Mouse (Mus musculus): ENCODE data around the gene Fbxw4. TPM values are rescaled to one million over a fixed set of nuclear protein-coding genes. Genes with fewer than 3 reads are reported as not detected.

The Fbxw4 gene
- polyA plus RNA-seq, 2 experiments, result 6.6 to 52.2 TPM

DNA sequence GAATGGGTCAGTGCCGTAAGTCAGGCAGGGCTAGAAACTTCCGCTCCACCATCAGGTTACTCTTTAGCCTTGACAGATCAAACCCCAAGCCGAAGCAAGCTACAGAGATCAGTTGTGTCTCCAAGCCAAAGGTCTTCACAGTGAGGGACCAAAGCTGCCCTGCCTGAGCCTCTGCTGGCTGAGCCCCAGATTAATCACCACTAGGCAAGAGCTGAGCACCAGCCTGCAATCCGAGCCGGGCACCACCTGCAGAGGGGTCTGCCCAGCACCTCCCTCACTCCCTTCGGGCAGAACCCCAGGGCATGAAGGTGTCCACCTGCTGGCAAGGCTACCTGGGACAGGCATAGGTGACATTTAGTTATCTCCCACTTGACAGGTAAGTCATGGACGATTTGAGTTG is 39.1 kb downstream of the Fbxw4 start:
- Histone ChIP-seq H3K9ac (ENCODE audit: low read depth, low read length, severe bottlenecking) (no peak overlapping the region), H3K4me3 (replicated peaks; ENCODE audit: low read length) (no peak overlapping the region), H3K9me3 (ENCODE audit: control insufficient read depth, low read length) (no peaks in the 10 kb centered on the region), H3K36me3 (ENCODE audit: control insufficient read depth, insufficient read depth, low read length) (peaks cover 32% of the 10 kb centered on the region; the same call in 1 of the 2 replicates), H3K4me1 (ENCODE audit: control insufficient read depth, insufficient read depth, low read length) (no peaks in the 10 kb centered on the region), H3K27me3 (ENCODE audit: control insufficient read depth, insufficient read depth, low read length) (no peaks in the 10 kb centered on the region), H3K4me2 (replicated peaks; ENCODE audit: low read depth, low read length, severe bottlenecking) (no peak overlapping the region), H3K27ac (replicated peaks; ENCODE audit: low read depth, low read length) (no peak overlapping the region)
- 52% methylated on average over 7 of the region's 7 CpGs for WGBS
- TF ChIP-seq POLR2A (IDR thresholded peaks at IDR 0.05; ENCODE audit: borderline replicate concordance, extremely low read depth, insufficient read depth, insufficient read length), result no peak
- ATAC-seq (ENCODE audit: low FRiP score, low read depth) (no peak), DNase-seq (ENCODE audit: low spot score) (no peak)

DNA sequence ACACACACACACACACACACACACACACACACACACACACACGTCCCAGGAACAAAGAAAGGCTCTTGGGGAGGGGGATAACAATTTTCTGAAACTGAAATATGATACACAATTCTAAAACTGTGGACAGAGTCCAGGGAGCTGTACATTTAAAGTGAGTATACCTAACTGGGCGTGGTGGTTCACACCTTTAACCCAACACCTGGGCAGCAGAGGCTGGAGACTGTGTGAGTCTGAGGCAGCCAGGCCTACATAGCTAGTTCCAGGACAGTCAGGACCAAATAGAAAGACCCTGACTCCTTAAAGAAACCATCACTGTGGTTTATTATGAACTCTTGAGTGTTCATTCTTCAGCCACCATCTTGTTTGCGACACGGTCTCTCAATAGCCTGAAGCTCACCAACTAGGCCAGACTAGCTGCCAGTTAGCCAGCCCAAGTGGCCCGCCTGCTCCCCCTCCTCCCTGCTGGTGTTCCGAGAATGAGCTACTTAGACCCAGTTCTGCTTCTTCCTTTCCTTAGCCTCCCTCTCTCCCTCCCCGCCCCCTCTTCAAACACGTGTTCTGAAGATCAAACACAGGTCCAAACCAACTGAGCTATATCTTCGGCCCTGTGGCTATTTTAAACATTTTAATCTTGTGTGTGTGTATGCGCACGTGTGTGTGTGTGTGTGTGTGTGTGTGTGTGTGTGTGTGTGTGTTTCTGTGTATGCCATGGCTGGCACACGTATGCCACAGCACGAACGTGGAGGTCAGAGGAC is 40.2 kb downstream of the Fbxw4 start:
- TF ChIP-seq POLR2A (IDR thresholded peaks at IDR 0.05; ENCODE audit: borderline replicate concordance, extremely low read depth, insufficient read depth, insufficient read length), result no peak
- Histone ChIP-seq H3K4me1 (ENCODE audit: control insufficient read depth, insufficient read depth, low read length) (peaks cover 6% of the 10 kb centered on the region; the same call in 1 of the 2 replicates), H3K27me3 (ENCODE audit: control insufficient read depth, insufficient read depth, low read length) (no peaks in the 10 kb centered on the region), H3K36me3 (ENCODE audit: control insufficient read depth, insufficient read depth, low read length) (peaks cover 24% of the 10 kb centered on the region; the same call in 1 of the 2 replicates), H3K4me3 (replicated peaks; ENCODE audit: low read length) (no peak overlapping the region), H3K9me3 (ENCODE audit: control insufficient read depth, low read length) (no peaks in the 10 kb centered on the region), H3K4me2 (replicated peaks; ENCODE audit: low read depth, low read length, severe bottlenecking) (no peak overlapping the region), H3K9ac (ENCODE audit: low read depth, low read length, severe bottlenecking) (no peak overlapping the region), H3K27ac (replicated peaks; ENCODE audit: low read depth, low read length) (no peak overlapping the region)
- ATAC-seq (ENCODE audit: low FRiP score, low read depth) (no peak), DNase-seq (ENCODE audit: low spot score) (no peak)
- 84% methylated on average over 14 of the region's 14 CpGs for WGBS

DNA sequence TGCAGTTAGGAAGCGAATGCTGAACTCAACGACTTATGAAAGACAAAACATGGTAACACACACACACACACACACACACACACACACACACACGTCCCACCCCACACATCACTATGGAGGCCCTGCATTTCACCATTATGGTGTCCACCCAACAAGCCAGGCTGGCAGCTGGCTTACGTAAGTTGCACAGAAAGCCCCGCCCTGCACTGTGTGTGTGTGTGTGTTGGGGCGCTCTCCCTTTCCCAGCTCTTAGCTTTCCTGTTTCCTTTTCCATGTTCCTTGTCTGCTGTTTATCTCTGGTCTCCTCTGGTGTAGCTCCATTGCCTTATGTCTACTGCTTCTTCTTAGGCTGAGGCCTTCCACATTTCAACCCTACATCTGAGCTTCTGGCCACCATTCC is 41.9 kb downstream of the Fbxw4 start:
- TF ChIP-seq POLR2A (IDR thresholded peaks at IDR 0.05; ENCODE audit: borderline replicate concordance, extremely low read depth, insufficient read depth, insufficient read length), result no peak
- no peak overlapping the region for H3K9ac ChIP-seq (ENCODE audit: low read depth, low read length, severe bottlenecking)
- peaks cover 7% of the 10 kb centered on the region; the same call in 1 of the 2 replicates for H3K4me1 ChIP-seq (ENCODE audit: control insufficient read depth, insufficient read depth, low read length)
- H3K27me3 ChIP-seq (ENCODE audit: control insufficient read depth, insufficient read depth, low read length), result no peaks in the 10 kb centered on the region
- no peak overlapping the region for H3K4me2 ChIP-seq (replicated peaks; ENCODE audit: low read depth, low read length, severe bottlenecking)
- H3K27ac ChIP-seq (replicated peaks; ENCODE audit: low read depth, low read length), result no peak overlapping the region
- H3K9me3 ChIP-seq (ENCODE audit: control insufficient read depth, low read length), result no peaks in the 10 kb centered on the region
- DNase-seq (ENCODE audit: low spot score) (no peak), ATAC-seq (ENCODE audit: low FRiP score, low read depth) (no peak)
- H3K4me3 ChIP-seq (replicated peaks; ENCODE audit: low read length), result no peak overlapping the region
- 83% methylated on average over 6 of the region's 6 CpGs for WGBS
- H3K36me3 ChIP-seq (ENCODE audit: control insufficient read depth, insufficient read depth, low read length), result peaks cover 19% of the 10 kb centered on the region; the same call in 1 of the 2 replicates

DNA sequence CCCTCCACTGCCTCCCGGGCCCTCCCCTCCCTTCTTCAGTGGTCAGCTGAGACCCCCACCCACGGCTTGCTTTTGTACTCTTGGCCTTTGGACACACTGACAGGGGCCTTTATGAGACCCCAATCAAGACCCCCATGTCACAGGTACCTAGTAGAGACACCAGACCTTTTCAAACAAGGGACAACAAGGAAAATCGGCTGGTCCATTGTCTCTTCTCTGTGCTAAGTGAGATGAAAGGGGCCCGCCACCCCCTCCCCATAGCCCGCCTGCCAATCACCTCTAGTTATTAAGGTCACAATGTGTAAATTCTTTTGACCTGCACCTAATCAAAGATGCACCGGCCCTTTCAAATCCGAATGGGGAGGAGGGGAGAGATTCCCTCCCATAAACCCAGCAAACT is 43.4 kb downstream of the Fbxw4 start:
- H3K36me3 ChIP-seq (ENCODE audit: control insufficient read depth, insufficient read depth, low read length), result peaks cover 8% of the 10 kb centered on the region; the same call in 1 of the 2 replicates
- H3K27ac ChIP-seq (replicated peaks; ENCODE audit: low read depth, low read length), result no peak overlapping the region
- WGBS, result 26% methylated on average over 7 of the region's 7 CpGs
- H3K4me3 ChIP-seq (replicated peaks; ENCODE audit: low read length), result no peak overlapping the region
- H3K9ac ChIP-seq (ENCODE audit: low read depth, low read length, severe bottlenecking), result no peak overlapping the region
- TF ChIP-seq POLR2A (IDR thresholded peaks at IDR 0.05; ENCODE audit: borderline replicate concordance, extremely low read depth, insufficient read depth, insufficient read length), result no peak
- ATAC-seq (ENCODE audit: low FRiP score, low read depth) (no peak), DNase-seq (ENCODE audit: low spot score) (no peak)
- H3K9me3 ChIP-seq (ENCODE audit: control insufficient read depth, low read length), result no peaks in the 10 kb centered on the region
- no peak overlapping the region for H3K4me2 ChIP-seq (replicated peaks; ENCODE audit: low read depth, low read length, severe bottlenecking)
- H3K27me3 ChIP-seq (ENCODE audit: control insufficient read depth, insufficient read depth, low read length), result no peaks in the 10 kb centered on the region
- peaks cover 7% of the 10 kb centered on the region; the same call in 1 of the 2 replicates for H3K4me1 ChIP-seq (ENCODE audit: control insufficient read depth, insufficient read depth, low read length)

DNA sequence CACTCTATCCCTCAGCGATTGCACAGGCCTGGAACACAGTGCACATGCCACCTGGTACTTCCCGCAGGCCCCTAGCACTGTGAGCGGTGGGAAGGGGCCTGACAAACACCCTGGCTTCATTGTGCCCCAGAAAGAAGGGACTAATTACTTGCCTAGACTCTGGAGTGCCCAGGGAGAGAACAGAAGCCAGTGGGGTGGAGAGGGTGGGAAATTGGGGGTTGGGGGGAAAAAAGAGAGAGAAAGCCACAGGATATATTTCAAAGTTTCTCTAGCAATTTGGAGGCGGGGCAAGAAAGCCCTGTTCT is 43.9 kb downstream of the Fbxw4 start:
- Histone ChIP-seq H3K27me3 (ENCODE audit: control insufficient read depth, insufficient read depth, low read length) (no peaks in the 10 kb centered on the region), H3K4me3 (replicated peaks; ENCODE audit: low read length) (no peak overlapping the region), H3K4me2 (replicated peaks; ENCODE audit: low read depth, low read length, severe bottlenecking) (no peak overlapping the region), H3K36me3 (ENCODE audit: control insufficient read depth, insufficient read depth, low read length) (peaks cover 8% of the 10 kb centered on the region; the same call in 1 of the 2 replicates), H3K27ac (replicated peaks; ENCODE audit: low read depth, low read length) (no peak overlapping the region), H3K9ac (ENCODE audit: low read depth, low read length, severe bottlenecking) (no peak overlapping the region), H3K9me3 (ENCODE audit: control insufficient read depth, low read length) (no peaks in the 10 kb centered on the region), H3K4me1 (ENCODE audit: control insufficient read depth, insufficient read depth, low read length) (peaks cover 7% of the 10 kb centered on the region; the same call in 1 of the 2 replicates)
- no peak for TF ChIP-seq POLR2A (IDR thresholded peaks at IDR 0.05; ENCODE audit: borderline replicate concordance, extremely low read depth, insufficient read depth, insufficient read length)
- ATAC-seq (ENCODE audit: low FRiP score, low read depth) (no peak), DNase-seq (ENCODE audit: low spot score) (no peak)
- WGBS, result 38% methylated on average over 4 of the region's 4 CpGs

Data from limb, embryonic 14.5 days (tissue).